Mouse (Mus musculus) skeletal muscle tissue, adult 2 months (tissue): Measurements from ENCODE around the gene Myod1.

ENCODE experiments used
- DNase-seq: peaks from one replicate; pipeline ENCODE4 v3.0.0-alpha.2; 2012; ENCODE audit warnings: low read depth, low spot score

The Myod1 gene

DNA sequence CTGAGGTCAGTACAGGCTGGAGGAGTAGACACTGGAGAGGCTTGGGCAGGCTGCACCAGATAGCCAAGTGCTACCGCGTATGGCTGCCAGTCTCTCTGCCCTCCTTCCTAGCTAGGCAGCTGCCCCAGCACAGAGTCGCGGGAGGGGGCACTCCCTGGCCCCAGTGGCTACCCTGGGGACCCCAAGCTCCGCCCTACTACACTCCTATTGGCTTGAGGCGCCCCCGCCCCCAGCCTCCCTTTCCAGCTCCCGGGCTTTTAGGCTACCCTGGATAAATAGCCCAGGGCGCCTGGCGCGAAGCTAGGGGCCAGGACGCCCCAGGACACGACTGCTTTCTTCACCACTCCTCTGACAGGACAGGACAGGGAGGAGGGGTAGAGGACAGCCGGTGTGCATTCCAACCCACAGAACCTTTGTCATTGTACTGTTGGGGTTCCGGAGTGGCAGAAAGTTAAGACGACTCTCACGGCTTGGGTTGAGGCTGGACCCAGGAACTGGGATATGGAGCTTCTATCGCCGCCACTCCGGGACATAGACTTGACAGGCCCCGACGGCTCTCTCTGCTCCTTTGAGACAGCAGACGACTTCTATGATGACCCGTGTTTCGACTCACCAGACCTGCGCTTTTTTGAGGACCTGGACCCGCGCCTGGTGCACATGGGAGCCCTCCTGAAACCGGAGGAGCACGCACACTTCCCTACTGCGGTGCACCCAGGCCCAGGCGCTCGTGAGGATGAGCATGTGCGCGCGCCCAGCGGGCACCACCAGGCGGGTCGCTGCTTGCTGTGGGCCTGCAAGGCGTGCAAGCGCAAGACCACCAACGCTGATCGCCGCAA lies at the start of gene Myod1:
Gene Myod1 (plus strand): TSS at position 303 of the 836 bp plus-strand sequence.
- DNase-seq: peak; percentile 91

DNA sequence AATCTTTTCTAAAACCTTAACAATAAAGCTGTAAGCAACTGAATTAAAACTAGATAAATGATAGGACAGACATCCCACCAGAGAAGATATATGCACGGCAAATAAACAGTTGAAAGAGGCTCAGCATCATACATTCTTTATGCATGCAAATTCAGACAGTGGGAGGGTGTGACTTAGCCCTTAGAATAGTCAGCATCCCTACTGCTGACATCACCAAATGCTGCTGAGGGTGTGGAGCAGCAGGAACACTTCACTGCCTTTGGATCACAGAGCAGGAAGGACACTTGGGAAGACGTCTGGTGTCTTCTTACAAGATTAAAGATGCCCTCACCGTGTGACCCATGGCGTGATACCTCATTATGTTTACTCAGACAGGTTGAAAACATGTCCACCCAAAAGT lies 48.4 kb upstream of the Myod1 start:
- no peak for DNase-seq

DNA sequence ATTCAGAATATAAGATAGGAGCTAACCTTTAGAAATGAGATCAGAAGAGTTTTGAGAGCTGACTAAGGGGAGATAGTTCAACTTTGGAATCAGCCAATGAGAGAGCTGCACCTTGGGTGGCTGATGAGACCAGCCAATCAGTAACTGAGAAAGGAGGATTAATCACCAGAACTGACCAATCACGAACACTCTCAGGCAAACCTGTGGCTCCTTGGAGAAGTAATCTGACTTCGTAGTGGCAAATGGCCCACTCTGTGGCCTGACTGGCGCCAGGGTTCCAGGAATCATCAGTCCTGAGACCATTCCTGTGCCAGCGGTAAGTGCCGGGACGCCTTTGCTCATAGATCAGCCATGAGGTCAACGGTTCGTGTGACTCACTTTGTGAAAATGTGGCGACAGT lies 38.9 kb upstream of the Myod1 start:
- peak; percentile 85 for DNase-seq

DNA sequence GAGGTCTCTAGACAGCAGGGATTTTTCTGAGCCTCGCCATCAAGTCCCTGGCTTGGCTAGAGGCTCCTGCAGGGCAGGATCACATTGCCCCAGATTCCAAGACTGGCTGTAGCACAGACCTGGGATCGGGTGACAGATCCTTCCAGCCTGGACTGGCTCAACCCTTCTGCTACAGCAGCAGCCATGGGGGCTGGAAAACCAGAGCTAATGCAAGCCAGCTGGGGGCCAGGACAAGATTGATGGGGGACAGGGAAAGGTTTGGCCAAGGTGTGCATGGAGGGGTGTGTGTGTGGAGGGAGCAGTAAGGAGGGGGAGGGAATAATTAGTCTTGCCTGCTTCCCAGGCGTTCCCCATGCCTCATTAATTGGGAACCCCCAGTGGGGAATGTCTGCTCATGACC lies 36.5 kb upstream of the Myod1 start:
- peak; percentile 77 for DNase-seq

DNA sequence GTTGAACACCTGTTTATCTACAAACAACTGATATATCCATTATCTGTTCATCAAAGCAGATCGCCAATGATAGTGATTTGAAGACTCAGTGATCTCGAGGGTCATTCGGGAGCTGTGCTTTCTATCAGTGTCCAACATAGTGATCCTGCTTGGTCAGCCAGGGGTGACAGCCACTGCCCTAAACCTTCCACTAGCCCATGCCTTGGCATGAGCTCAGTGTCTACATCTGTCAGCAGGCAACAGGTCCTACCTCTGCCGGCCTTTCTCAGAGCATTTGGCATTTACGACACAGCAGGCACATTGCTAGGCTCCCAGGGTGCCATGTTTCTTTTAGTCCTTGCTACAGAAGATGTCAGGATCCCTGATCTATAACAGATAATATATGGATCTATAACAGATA lies 36.0 kb upstream of the Myod1 start:
- DNase-seq: peak; percentile 70

DNA sequence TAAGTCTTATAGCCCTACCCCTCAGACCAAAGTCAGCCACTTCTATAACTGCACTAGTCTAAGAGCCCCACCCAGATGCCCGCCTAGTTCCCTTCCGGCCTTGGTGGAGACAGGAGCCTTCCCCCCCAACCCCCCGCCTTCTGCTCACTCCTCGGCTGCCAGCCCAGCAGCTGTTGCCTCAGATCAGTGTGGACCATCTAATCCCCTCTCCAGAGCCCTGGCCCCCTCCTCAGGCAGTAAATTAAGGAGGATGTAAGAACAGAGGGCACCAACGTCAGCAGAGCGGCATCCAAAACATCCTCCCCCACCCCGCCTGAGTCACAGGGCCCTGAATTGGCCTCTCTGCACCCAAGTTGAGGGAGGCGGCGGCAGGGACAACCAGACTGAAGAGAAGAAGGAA lies 34.8 kb upstream of the Myod1 start:
- DNase-seq: peak; percentile 93

DNA sequence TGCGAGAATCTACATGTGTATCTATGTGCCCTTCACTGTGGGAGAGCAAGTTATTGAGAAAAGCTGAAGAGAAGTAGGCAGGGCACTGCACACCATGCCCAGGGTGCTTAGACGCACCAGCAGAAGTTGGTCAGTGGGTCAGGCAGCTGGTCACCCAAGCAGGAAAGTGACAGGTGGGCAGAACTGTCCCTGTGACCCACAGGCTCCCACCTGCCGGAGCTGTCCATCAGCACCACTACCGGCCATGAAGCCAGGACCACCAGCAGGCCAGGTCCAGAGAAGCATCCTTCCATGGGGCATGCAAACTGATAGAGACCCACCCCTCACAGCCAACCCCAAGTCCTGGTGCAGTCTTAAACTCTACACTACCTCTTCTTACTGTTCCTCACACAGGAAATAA lies 28.6 kb upstream of the Myod1 start:
- DNase-seq: peak; percentile 83

DNA sequence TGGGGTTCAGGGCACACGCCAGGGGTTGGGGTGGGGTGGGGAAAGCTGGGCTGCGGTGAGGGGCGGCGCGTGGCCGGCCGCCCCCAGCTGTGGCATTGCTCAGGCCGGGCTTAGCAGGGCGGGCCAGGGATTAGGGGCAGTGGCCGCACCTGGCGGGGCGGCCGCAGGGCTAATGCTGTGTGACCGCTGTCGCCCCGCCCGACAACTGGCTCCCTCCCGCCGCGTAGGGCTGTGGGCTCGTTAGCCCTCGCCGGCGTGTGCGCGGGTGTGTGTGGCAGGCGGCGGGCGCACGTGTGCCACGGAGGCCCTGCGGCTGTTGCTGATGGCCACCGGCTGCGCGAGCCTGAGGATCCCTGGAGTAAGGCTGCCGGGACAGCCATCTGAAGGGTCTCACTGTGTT lies 27.5 kb upstream of the Myod1 start:
- DNase-seq: no peak

DNA sequence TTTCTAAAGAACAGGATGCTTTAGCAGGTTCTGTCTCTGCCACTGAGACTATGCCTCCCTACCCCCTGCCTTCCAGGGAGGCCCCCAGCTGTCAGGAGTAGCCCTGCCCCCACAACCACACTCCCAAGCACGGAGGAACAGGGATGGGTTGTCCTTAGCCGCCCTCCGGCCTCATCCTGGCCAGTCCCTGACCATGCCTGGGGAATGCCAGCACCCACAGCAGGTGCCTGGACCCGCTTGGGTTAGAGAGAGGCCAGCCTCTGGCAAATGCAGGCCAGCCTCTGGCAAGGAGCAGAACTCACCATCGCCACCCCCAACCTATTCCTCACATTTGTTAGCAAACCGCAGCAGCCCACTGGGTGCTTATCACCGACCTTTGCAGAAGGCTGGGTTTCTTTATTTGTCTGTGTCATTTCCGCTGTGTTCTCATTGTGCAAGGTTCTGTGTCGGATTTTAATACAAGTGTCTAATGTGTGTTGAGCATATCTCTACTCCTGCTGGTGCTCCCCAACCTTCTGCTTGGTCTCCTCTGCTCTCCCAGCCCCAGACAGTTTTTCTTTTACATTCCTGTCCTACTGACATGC lies 26.1 kb upstream of the Myod1 start:
- DNase-seq: peak; percentile 71

DNA sequence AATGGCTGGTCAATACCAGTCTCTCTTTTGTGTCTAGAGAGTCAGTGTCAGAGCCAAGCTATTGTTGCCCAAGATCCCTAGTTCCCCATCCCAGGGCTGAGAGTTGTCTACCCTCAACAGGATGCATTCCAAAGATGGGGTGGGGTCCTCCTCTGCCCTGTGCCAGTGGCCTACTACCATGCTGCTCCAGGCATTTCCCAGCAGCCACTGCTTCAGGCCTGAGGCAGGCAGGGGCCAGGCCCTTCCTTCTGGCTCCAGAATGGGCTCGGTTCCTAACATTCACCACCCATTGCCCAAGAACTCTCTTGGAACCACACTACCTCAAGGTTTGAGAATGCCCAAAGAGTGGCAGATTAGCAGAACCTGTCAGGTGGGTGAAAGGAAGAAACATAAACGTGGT lies 23.5 kb upstream of the Myod1 start:
- DNase-seq: no peak

DNA sequence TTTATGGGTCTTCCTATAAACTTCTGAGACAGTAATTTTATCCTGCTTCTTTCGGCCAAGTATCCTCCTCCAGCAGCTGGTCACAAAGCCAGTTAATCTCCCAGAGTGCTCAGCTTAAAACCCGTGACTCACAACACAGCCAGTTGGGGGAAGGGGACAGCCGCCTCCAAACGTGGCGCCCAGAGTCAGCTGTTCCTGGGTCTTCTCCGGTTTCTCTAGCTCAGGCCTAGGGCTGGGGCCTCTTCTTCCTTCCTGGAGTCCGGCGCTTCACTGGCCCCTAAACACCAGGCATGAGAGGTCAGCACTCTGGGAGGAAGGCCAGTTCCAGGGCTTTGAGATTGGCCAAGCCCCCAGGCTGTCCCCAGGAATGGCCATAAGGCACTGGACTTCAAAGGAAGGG lies 23.1 kb upstream of the Myod1 start:
- peak; percentile 90 for DNase-seq

DNA sequence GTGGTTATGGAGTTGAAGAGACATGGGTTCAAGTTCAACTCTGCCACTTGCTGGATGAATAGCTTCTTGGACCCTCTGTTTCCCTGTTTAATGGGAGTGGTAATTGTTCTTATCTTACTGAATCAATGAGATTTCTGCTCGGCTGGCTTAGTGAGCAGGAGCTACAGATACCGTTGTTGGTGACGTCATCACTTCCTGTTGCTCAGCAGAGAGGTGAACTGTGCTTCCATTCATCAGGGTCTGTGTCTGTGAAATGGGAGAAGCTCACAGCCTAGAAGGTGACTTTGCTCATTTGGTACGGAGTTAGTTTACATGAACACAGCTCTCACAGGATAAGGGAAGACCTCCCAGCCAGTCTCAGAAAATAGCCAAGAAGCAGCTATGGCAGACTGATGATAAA lies 22.4 kb upstream of the Myod1 start:
- DNase-seq: no peak

DNA sequence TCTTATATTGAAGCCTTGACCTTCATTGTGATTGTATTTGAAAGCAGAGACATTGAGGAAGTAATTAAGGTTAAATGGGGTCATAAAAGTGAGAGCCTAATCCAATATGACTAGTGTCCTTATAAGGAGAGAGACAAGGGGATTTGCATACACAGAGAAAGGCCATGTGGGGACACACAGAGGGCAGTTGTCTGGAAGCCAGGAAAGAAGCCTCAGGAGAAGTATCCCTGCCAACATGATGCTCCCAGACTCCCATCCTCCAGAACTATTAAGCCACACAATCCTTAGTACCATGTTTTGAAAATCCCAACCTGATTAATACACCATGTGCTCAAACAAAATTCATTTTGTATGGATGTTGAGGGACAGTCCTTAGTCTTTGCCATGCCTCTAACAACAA lies 14.5 kb upstream of the Myod1 start:
- DNase-seq: no peak

DNA sequence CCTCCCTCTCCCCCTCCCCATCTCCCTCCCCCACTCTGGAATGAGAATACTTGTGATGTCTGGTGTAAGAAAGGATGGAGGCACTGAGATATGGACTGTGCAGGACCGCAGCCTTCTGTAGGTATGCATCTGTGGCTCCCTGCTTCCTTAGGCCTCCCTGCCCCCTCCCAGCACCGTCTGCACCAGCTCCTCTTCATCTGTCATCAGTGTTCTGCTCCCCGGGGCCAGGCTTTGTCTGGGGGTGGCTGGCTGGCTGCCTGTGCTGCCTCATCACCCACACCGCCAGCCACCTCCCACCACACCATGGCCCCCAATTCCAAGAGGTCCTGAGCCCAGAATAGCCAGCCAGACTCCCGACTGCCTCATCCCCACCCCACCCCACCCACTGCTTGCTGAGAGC lies 12.1 kb upstream of the Myod1 start:
- no peak for DNase-seq

DNA sequence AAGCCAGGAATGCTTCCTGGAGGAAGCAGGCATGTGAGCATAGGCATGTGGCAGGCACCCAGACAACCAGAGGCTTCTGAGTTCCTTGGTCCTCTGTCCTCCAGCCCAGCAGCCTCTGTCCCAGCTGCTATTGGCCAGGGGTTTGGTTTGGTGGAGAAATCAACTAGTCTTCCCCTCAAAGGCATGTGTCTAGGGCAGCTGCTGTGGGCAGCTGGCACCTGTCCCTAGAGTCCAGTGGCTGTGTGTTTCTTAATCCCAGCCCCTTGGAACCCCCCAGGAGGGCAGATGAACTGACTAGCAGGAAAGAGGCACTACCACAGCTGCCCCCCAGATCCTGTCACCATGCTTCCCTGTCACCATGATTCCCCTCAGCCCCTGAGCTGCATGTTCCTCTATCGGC lies 10.5 kb upstream of the Myod1 start:
- DNase-seq: no peak

DNA sequence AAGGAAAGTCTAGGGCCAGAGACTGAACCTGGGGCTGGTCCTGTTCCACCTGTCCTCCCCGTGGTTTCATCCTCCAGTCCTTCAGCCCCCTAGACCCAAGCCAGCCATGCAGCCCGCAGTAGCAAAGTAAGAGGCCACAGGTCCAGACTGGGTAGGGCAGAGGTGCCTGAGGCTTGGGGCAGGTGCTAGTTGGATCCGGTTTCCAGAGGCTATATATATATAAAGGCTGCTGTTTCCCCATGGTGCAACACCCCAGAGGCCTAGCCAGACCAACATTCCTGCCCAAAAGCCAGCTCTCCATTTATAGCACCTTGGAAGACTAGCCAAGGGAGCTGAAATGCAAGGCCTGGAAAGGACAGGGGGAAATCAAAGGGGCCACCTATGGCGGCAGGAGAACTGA lies 5.2 kb upstream of the Myod1 start:
- peak; percentile 91 for DNase-seq

DNA sequence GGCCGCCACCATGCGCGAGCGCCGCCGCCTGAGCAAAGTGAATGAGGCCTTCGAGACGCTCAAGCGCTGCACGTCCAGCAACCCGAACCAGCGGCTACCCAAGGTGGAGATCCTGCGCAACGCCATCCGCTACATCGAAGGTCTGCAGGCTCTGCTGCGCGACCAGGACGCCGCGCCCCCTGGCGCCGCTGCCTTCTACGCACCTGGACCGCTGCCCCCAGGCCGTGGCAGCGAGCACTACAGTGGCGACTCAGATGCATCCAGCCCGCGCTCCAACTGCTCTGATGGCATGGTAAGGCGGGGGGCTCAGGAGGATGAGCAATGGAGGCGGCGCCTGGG lies 703 bp downstream of the Myod1 start:
- peak; percentile 75 for DNase-seq

DNA sequence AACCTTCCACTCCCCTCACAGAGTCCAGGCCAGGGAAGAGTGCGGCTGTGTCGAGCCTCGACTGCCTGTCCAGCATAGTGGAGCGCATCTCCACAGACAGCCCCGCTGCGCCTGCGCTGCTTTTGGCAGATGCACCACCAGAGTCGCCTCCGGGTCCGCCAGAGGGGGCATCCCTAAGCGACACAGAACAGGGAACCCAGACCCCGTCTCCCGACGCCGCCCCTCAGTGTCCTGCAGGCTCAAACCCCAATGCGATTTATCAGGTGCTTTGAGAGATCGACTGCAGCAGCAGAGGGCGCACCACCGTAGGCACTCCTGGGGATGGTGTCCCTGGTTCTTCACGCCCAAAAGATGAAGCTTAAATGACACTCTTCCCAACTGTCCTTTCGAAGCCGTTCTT lies 1.8 kb downstream of the Myod1 start:
- no peak for DNase-seq

DNA sequence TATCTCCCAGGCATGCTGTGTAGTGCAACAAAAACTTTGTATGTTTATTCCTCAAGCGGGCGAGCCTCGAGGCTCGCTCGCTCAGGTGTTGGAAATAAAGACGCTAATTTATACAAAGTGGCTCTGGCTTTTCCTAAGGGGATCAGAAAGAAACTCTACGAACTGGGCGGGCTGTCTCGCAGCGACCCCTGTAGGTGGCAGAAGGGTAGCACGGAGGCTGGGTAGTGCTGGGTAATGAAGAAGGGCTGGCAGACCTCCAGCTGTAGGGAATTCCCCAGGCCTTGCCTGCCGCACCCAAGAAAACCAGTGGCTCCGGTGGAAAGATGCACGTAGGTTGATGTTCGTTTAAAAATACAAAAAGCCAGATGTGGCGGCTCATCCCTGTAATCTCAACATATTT lies 2.7 kb downstream of the Myod1 start:
- DNase-seq: peak; percentile 92

DNA sequence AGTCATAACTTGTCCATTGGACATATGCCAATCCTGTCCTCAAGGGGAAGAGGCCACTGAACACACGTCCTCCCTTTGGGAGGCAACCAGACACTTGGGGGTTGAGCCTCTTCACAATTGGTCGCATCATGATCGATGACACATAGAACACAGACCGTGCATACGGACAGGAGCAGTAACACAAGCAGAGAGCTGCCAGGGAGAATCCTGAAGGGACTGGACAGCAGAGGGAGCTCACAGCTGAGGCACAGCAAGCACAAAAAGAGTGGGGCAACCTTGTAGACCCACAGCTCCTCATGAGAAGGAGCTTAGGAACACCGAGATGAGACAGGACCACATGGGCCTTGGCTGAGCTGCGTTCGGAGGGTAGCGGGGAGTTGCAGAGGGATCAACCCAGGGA lies 4.4 kb downstream of the Myod1 start:
- no peak for DNase-seq

DNA sequence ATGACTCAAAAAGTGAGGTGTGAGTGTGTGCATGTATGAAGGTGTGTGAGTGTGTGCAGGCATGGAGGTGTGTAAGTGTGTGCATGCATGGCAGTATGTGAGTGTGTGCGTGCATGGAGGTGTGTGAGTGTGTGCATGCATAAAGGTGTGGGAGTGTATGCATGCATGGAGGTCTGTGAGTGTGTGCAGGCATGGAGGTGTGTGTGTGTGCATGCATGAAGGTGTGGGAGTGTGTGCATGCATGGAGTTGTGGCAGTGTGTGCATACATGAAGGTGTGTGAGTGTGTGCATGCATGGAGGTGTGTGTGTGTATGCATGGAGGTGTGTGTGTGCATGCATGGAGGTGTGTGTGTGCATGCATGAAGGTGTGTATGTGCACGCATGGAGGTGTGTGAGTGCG lies 11.2 kb downstream of the Myod1 start:
- no peak for DNase-seq

DNA sequence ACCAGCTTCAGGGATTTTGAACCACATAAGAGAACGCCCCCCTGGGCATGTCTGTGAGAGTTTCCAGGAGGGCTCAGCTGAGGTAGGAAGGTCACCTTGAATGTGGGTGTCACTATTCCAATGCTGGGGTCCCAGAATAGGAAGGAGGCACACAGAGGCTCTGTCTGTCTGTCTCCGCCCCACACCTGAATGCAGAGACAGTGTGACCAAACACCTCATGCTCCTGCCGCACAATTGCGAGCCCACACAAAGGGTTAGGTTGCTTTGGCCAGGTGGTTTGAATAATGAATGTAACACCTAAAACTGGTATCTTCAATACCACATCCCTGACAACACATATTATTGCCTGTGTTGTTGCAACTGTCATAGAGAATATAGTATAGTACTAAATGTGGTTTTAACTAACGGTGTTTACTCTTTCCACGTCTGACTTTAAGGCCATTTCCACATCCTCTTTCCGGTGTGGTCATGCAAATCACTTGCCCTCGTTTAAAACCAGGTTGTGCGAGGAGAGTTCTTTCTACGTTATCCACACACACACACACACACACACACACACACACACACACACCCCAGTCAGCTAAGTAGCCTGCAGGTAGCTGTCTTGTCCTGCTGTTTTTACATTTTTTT lies 13.3 kb downstream of the Myod1 start:
- no peak for DNase-seq

DNA sequence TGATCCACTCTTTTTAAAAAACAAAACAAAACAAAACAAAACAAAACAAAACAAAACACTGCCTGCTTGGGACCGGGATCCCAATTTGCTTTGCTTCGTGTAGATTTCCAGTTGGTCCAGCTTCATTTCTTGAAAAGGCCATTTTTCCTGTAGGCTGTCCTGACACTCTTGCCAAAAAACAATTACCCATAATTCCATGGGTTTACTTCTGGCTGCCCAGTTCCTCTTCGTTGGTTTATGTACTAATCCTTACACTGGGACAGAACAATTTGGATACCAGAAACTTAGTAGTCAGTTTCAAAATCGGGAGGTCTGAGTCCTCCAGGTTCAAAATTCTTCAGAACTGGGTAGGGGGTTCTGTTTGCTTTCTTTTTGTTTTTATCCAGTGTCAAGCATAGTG lies 14.0 kb downstream of the Myod1 start:
- no peak for DNase-seq
